Mouse (Mus musculus) limb, embryonic 10.5 days (tissue): ENCODE data around the gene Ptk6. TPM values are rescaled to one million over a fixed set of nuclear protein-coding genes. Genes with fewer than 3 reads are reported as not detected.

Source experiments
- DNase-seq: peaks from one replicate; pipeline ENCODE4 v3.0.0-alpha.2; 2017; ENCODE audit warnings: low spot score
- H3K27ac ChIP-seq: fragments of 300-500 bp; sonication (generic); 2 replicates; pipeline ENCODE4 v1.5.1; 2016; ENCODE audit warnings: mild to moderate bottlenecking
- H3K27me3 ChIP-seq: fragments of 300-500 bp; sonication (generic); 2 replicates; pipeline ENCODE4 v1.6.1; 2016; ENCODE audit warnings: low read depth, mild to moderate bottlenecking; ENCODE audit not compliant: poor library complexity, severe bottlenecking
- H3K36me3 ChIP-seq: fragments of 300-500 bp; sonication (generic); 2 replicates; pipeline ENCODE4 v1.6.1; 2016; ENCODE audit warnings: mild to moderate bottlenecking, moderate library complexity
- H3K4me1 ChIP-seq: fragments of 300-500 bp; sonication (generic); 2 replicates; pipeline ENCODE4 v1.6.1; 2016
- H3K4me3 ChIP-seq: fragments of 300-500 bp; sonication (generic); 2 replicates; pipeline ENCODE4 v1.5.1; 2016; ENCODE audit warnings: mild to moderate bottlenecking, moderate library complexity
- H3K9me3 ChIP-seq: fragments of 300-500 bp; sonication (generic); replicated peaks from 2 replicates; pipeline ENCODE4 v1.6.1; 2016; ENCODE audit warnings: mild to moderate bottlenecking
- WGBS: fragments of 180-500 bp; shearing (Covaris S2); methylation state at CpG from one replicate; pipeline ENCODE4 v1.1.7; 2016; 5-methylcytosine and 5-hydroxymethylcytosine counted together
- polyA plus RNA-seq: library from polyadenylated mRNA; unstranded; fragments of >200 nt; fragmentation: Nextera tagmentation; extraction: Ambion mirVana; gene quantifications from 2 replicates; pipeline ENCODE4 v1.2.1, GENCODE M21; 2016

Ptk6 gene
- polyA plus RNA-seq, 1 experiment from 2014 or later, result not detected

- no peaks in the 10 kb centered on the region for H3K27me3 ChIP-seq
- no peaks in the 10 kb centered on the region for H3K9me3 ChIP-seq
- peak overlapping the region; percentile 68 for H3K4me3 ChIP-seq
- DNase-seq, result peak; percentile 86
- H3K4me1 ChIP-seq, result peaks cover 16% of the 10 kb centered on the region
- under 1% methylated on average over 14 of the region's 14 CpGs for WGBS
- H3K27ac ChIP-seq, result peak overlapping the region; percentile 98
- peaks cover 15% of the 10 kb centered on the region for H3K36me3 ChIP-seq
Observed at GRCm38 (mm10) chr2:181186635-181187034, 16.0 kb downstream of the Ptk6 start.

- Histone ChIP-seq H3K27ac (no peak overlapping the region), H3K27me3 (no peaks in the 10 kb centered on the region), H3K4me3 (no peak overlapping the region), H3K4me1 (no peaks in the 10 kb centered on the region), H3K9me3 (no peaks in the 10 kb centered on the region), H3K36me3 (no peaks in the 10 kb centered on the region)
- DNase-seq, result no peak
- WGBS, result 79% methylated on average over 6 of the region's 6 CpGs
Observed at GRCm38 (mm10) chr2:181180898-181181297, 21.7 kb downstream of the Ptk6 start.

DNA sequence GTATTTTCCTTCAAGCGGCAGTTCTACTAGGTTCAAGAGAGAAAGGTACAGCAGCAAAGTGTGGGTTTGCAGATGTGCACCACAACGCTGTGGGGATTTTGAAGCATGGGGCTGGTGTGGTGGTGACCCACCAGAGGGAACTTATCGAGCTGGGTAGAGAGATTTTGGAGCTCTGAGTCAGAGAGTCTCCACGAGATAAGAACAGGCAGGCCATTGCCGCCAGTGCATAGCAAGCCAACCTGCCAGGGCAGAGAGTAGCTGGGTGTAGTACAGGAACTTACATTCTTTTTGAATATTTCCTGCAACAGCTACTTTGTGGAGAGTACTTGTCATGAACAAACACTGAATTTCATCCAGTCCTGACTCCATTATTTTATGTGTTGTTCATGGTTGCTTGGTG is 24.1 kb downstream of the Ptk6 start:
- no peaks in the 10 kb centered on the region for H3K4me1 ChIP-seq
- no peak for DNase-seq
- H3K27ac ChIP-seq, result no peak overlapping the region
- no peak overlapping the region for H3K4me3 ChIP-seq
- H3K36me3 ChIP-seq, result no peaks in the 10 kb centered on the region
- no peaks in the 10 kb centered on the region for H3K27me3 ChIP-seq
- H3K9me3 ChIP-seq, result no peaks in the 10 kb centered on the region
- 88% methylated on average over 5 of the region's 5 CpGs for WGBS

GRCm38 (mm10) chr2:181178015-181178414 is 24.6 kb downstream of the Ptk6 start:
- H3K4me1 ChIP-seq, result no peaks in the 10 kb centered on the region
- no peaks in the 10 kb centered on the region for H3K9me3 ChIP-seq
- no peaks in the 10 kb centered on the region for H3K36me3 ChIP-seq
- no peak overlapping the region for H3K27ac ChIP-seq
- DNase-seq, result no peak
- WGBS, result 81% methylated on average over 3 of the region's 3 CpGs
- H3K4me3 ChIP-seq, result no peak overlapping the region
- H3K27me3 ChIP-seq, result no peaks in the 10 kb centered on the region

DNA sequence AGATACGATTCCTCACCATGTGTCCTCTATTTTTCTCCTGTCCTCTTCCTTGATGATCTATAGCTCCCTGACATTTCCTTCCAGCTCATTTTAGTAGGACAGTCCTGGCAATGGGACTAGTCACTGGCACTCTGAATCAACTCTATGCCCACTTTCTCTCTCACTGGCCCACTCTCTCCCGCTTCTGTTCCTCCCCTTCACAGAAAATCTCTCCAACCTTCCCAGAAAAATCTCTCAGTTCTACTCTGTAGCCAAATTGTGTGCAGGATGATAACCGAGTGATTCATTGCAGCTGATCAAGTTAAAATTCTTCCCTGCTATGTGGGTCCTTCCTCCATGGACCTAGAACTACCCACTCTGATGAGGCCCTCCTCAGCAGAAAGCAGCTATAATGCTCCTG is 27.9 kb downstream of the Ptk6 start:
- H3K36me3 ChIP-seq, result no peaks in the 10 kb centered on the region
- no peak for DNase-seq
- no peaks in the 10 kb centered on the region for H3K27me3 ChIP-seq
- H3K4me1 ChIP-seq, result no peaks in the 10 kb centered on the region
- WGBS, result 86% methylated on average over 3 of the region's 3 CpGs
- H3K9me3 ChIP-seq, result no peaks in the 10 kb centered on the region
- H3K4me3 ChIP-seq, result no peak overlapping the region
- H3K27ac ChIP-seq, result no peak overlapping the region

DNA sequence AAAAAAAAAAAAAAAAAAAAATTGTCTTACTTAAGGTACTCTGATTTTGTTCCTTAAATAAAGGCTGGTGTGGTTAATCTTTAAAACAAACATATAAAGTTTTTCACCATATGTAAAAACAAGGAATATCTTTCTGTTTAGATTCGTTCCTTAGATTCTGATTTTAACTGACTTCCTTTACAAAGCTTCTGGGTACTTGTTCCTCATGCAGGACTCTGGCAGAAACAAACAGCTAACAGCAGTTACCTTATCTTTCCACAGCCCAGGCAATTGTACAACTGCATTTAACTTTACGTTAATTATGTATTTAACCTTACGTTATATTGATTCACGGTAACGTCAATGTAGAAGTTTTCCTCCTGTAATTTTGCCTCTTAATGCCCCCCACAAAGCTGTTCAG is 36.1 kb downstream of the Ptk6 start:
- no peak for DNase-seq
- Histone ChIP-seq H3K9me3 (no peaks in the 10 kb centered on the region), H3K4me1 (no peaks in the 10 kb centered on the region), H3K36me3 (no peaks in the 10 kb centered on the region), H3K27me3 (peaks cover 9% of the 10 kb centered on the region; the same call in 1 of the 2 replicates), H3K27ac (no peak overlapping the region), H3K4me3 (no peak overlapping the region)
- WGBS, result 97% methylated on average over 5 of the region's 5 CpGs

GRCm38 (mm10) chr2:181160821-181161220 is 41.8 kb downstream of the Ptk6 start:
- Histone ChIP-seq H3K27ac (no peak overlapping the region), H3K9me3 (no peaks in the 10 kb centered on the region), H3K4me1 (peaks cover 18% of the 10 kb centered on the region), H3K36me3 (no peaks in the 10 kb centered on the region), H3K27me3 (peaks cover 49% of the 10 kb centered on the region), H3K4me3 (no peak overlapping the region)
- DNase-seq, result no peak
- 83% methylated on average over 4 of the region's 4 CpGs for WGBS

DNA sequence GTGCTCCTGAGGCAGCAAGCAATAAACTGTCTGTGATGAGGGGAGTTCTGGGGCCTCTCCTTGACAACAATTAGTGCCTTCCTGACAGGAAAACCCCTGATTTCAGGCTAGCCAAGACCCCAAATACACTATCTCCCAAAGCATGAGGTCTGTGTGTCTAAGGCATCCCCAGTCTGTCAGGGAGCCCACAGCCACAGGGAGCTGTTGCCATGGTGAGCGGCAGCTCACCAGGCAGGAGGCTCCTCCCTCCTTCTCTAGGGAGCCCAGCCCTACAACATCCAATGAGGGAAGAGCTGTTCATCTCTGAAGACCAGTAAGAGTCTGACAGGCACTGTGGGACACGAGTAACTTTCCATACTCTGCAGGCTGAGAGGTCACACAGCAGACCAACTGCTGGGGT is 42.8 kb downstream of the Ptk6 start:
- peaks cover 53% of the 10 kb centered on the region for H3K27me3 ChIP-seq
- no peaks in the 10 kb centered on the region for H3K9me3 ChIP-seq
- H3K27ac ChIP-seq, result no peak overlapping the region
- no peak for DNase-seq
- H3K4me1 ChIP-seq, result peaks cover 18% of the 10 kb centered on the region
- no peak overlapping the region for H3K4me3 ChIP-seq
- H3K36me3 ChIP-seq, result no peaks in the 10 kb centered on the region
- 4% methylated on average over 2 of the region's 2 CpGs for WGBS

DNA sequence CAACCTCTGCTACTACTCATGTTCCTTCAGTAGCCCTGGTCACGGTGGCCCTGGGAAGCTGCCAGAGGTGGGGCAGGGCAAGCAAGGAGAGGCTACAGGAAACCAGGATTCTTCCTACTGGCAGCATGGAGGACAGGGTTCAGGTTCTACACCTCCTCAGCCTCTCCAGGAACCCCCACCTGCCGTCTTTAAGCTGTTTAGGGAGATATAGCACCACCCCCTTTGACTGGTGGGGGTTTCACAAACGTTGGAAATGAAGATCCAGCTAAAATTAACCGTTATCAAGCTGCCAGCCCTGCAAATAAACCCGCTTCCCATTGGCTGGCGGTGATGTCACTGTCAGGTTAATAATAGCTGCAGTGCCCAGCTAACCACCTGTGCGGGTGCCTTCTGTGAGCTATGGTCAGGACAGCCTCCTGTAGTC is 43.5 kb downstream of the Ptk6 start:
- whole genome bisulfite sequencing, result 60% methylated on average over 7 of the region's 7 CpGs
- Histone ChIP-seq H3K4me1 (peaks cover 18% of the 10 kb centered on the region), H3K27ac (no peak overlapping the region), H3K27me3 (peaks cover 59% of the 10 kb centered on the region), H3K4me3 (no peak overlapping the region), H3K9me3 (no peaks in the 10 kb centered on the region), H3K36me3 (no peaks in the 10 kb centered on the region)
- no peak for DNase-seq

GRCm38 (mm10) chr2:181158471-181158870 is 44.1 kb downstream of the Ptk6 start:
- no peaks in the 10 kb centered on the region for H3K9me3 ChIP-seq
- no peak for DNase-seq
- WGBS, result 92% methylated on average over 2 of the region's 2 CpGs
- no peak overlapping the region for H3K4me3 ChIP-seq
- peaks cover 66% of the 10 kb centered on the region for H3K27me3 ChIP-seq
- H3K27ac ChIP-seq, result no peak overlapping the region
- no peaks in the 10 kb centered on the region for H3K36me3 ChIP-seq
- H3K4me1 ChIP-seq, result peaks cover 18% of the 10 kb centered on the region

GRCm38 (mm10) chr2:181157716-181158302 is 44.8 kb downstream of the Ptk6 start:
- Histone ChIP-seq H3K36me3 (no peaks in the 10 kb centered on the region), H3K27ac (no peak overlapping the region), H3K9me3 (no peaks in the 10 kb centered on the region), H3K4me1 (peaks cover 18% of the 10 kb centered on the region), H3K4me3 (no peak overlapping the region), H3K27me3 (peaks cover 72% of the 10 kb centered on the region)
- WGBS, result 78% methylated on average over 6 of the region's 6 CpGs
- DNase-seq, result no peak

GRCm38 (mm10) chr2:181157180-181157579 is 45.4 kb downstream of the Ptk6 start:
- no peak overlapping the region for H3K27ac ChIP-seq
- WGBS, result 78% methylated on average over 4 of the region's 4 CpGs
- H3K4me3 ChIP-seq, result 0 out of 2 replicates have a peak overlapping the region, but pooled peaks have one; percentile 42
- no peak for DNase-seq
- H3K9me3 ChIP-seq, result no peaks in the 10 kb centered on the region
- H3K27me3 ChIP-seq, result peaks cover 75% of the 10 kb centered on the region
- H3K4me1 ChIP-seq, result peaks cover 18% of the 10 kb centered on the region
- no peaks in the 10 kb centered on the region for H3K36me3 ChIP-seq

- H3K4me3 ChIP-seq, result peak within 1 kb of the TSS; percentile 42
- H3K27ac ChIP-seq, result no peak within 1 kb of the TSS
- 4% methylated on average over 55 of the region's 55 CpGs for WGBS
- peak; percentile 40 for DNase-seq
- H3K36me3 ChIP-seq, result no peaks in the 10 kb centered on the region
- peaks cover 18% of the 10 kb centered on the region for H3K4me1 ChIP-seq
- H3K9me3 ChIP-seq, result no peaks in the 10 kb centered on the region
- H3K27me3 ChIP-seq, result peaks cover 76% of the 10 kb centered on the region
Observed at GRCm38 (mm10) chr2:181156248-181157121, 46.1 kb downstream of the Ptk6 start, which contains the start of gene Eef1a2. Gene Eef1a2 (minus strand): TSS chr2:181157014.
